Mouse (Mus musculus) midbrain, embryonic 12.5 days (tissue): Measurements from ENCODE around the gene Wdr62. TPM values are rescaled to one million over a fixed set of nuclear protein-coding genes. Genes with fewer than 3 reads are reported as not detected.

Experiments
- ATAC-seq: fragments of 200-750 bp; cut with Nextera tagmentation; 2 replicates; pipeline ENCODE4 v1.8.0; 2017; ENCODE audit warnings: low read depth, moderate TSS enrichment, moderate library complexity; ENCODE audit not compliant: low FRiP score
- H3K27ac ChIP-seq: fragments of 300-500 bp; sonication (generic); replicated peaks from 2 replicates; pipeline ENCODE4 v1.5.1; 2016; ENCODE audit warnings: mild to moderate bottlenecking
- H3K27me3 ChIP-seq: fragments of 300-500 bp; sonication (generic); 2 replicates; pipeline ENCODE4 v1.6.1; 2016; ENCODE audit warnings: mild to moderate bottlenecking
- H3K36me3 ChIP-seq: fragments of 300-500 bp; sonication (generic); 2 replicates; pipeline ENCODE4 v1.6.1; 2016
- H3K4me1 ChIP-seq: fragments of 300-500 bp; sonication (generic); 2 replicates; pipeline ENCODE4 v1.6.1; 2016
- H3K4me2 ChIP-seq: fragments of 300-500 bp; sonication (generic); replicated peaks from 2 replicates; pipeline ENCODE4 v1.6.1; 2016; ENCODE audit warnings: mild to moderate bottlenecking, moderate library complexity
- H3K4me3 ChIP-seq: fragments of 300-500 bp; sonication (generic); 2 replicates; pipeline ENCODE4 v1.5.1; 2016; ENCODE audit warnings: mild to moderate bottlenecking
- H3K9ac ChIP-seq: fragments of 300-500 bp; sonication (generic); replicated peaks from 2 replicates; pipeline ENCODE4 v1.6.1; 2016; ENCODE audit warnings: mild to moderate bottlenecking, moderate library complexity
- H3K9me3 ChIP-seq: fragments of 300-500 bp; sonication (generic); 2 replicates; pipeline ENCODE4 v1.6.1; 2016; ENCODE audit warnings: mild to moderate bottlenecking
- WGBS: fragments of 180-500 bp; shearing (Covaris S2); methylation state at CpG from one replicate; pipeline ENCODE4 v1.1.7; 2016; 5-methylcytosine and 5-hydroxymethylcytosine counted together
- polyA plus RNA-seq: library from polyadenylated mRNA; unstranded; fragments of >200 nt; fragmentation: Nextera tagmentation; extraction: Ambion mirVana; gene quantifications from 2 replicates; pipeline ENCODE4 v1.2.1, GENCODE M21; 2016

The Wdr62 gene
- 11.3 and 13.4 TPM in 2 replicates for polyA plus RNA-seq

DNA sequence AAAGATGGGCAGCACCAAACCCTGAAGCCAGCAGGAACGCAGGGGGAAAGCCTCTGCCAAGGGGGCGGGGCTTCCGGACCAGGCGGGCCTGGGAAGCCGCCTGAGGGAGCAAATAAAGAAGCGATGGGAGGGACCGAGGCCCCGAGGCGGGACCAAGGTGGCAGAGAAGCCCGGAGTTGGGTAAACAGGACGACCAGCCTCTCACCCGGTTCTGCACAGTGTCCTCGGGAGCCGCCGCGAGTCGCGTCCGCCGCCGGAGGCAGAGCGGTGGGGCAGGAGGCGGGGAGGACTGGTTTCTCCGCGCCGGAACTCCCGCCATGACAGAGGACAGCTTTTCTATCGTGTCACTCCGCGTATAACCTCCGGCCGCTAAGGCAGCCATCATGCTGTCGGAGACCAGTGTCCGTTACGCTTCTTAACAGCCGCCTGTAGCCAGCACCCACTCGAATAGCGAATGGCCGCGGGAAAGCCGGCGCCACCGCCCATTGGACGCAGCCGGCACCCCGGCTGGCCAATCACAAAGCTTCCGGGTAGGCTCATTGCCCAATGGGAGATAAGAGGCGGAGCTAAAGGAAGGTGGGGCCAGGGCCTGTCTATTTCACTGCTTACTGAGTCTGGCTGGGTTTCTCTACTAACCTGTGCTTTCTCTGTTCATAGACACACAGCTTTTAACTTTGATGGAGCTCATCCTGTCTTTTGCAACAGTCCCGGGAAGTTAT is at the start of gene Wdr62, which contains the start of gene Thap8:
Gene Wdr62, minus strand, starts transcription at position 469 of the 719 bp plus-strand sequence.
Gene Thap8, plus strand, starts transcription at position 144 of the 719 bp plus-strand sequence.
- H3K4me2 ChIP-seq, result peak within 1 kb of the TSS; percentile 84
- peak within 1 kb of the TSS; percentile 97 for H3K27ac ChIP-seq
- peaks cover 13% of the 10 kb centered on the region for H3K4me1 ChIP-seq
- 0% methylated on average over 49 of the region's 49 CpGs for WGBS
- no peaks in the 10 kb centered on the region for H3K27me3 ChIP-seq
- H3K4me3 ChIP-seq, result peak within 1 kb of the TSS; percentile 65
- peak; percentile 95 for ATAC-seq
- H3K36me3 ChIP-seq, result no peaks in the 10 kb centered on the region
- H3K9ac ChIP-seq, result peak within 1 kb of the TSS; percentile 58
- H3K9me3 ChIP-seq, result no peaks in the 10 kb centered on the region

DNA sequence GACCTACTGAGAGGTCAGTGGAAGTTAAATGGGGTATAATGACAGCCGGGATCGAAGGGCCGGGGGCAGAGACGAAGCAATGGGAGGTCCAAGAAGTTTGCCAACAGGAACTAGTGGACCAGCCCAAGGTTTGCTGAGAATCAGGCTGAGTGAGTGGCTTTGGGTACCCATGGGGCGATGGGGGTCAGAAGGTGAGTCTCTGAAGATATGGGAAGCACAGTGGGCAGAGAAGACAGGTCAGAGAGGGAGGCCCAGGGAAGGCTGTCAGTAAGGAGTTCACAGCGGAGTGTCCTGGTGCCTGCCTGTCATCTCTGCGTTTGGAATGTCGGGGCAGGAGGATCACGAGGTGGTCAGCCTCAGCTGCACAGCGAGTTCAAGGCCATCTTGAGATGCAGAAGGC is 48.2 kb upstream of the Wdr62 start:
- H3K4me1 ChIP-seq, result peaks cover 10% of the 10 kb centered on the region
- WGBS, result 57% methylated on average over 10 of the region's 10 CpGs
- H3K27me3 ChIP-seq, result peaks cover 27% of the 10 kb centered on the region
- no peak for ATAC-seq
- no peak overlapping the region for H3K9ac ChIP-seq
- no peak overlapping the region for H3K27ac ChIP-seq
- no peak overlapping the region for H3K4me2 ChIP-seq
- H3K9me3 ChIP-seq, result 0 out of 2 replicates have a peak, but pooled peaks cover 3% of the 10 kb centered on the region
- H3K36me3 ChIP-seq, result no peaks in the 10 kb centered on the region
- H3K4me3 ChIP-seq, result no peak overlapping the region

DNA sequence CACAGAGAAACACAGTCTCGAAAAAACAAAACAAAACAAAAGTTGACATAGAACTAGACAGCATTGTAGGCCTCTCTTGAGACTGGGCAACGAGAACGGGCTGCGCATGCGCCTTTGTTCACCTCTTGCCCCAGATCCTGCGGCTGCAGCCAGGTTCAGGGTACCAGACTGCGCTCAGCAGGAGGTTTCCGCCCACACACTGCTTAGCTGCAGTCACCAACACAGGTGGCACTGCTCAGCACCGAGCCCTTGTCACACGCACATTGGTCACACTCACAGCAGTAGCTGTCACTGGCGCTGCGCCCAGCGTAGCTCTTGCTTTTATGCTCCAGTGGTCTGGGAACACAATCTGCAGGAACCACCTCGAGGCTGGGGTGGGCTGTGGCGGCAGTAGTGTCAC is 46.9 kb upstream of the Wdr62 start:
- Histone ChIP-seq H3K4me2 (no peak overlapping the region), H3K9me3 (0 out of 2 replicates have a peak, but pooled peaks cover 3% of the 10 kb centered on the region), H3K27ac (no peak overlapping the region), H3K36me3 (no peaks in the 10 kb centered on the region), H3K27me3 (peaks cover 16% of the 10 kb centered on the region; the same call in 1 of the 2 replicates), H3K9ac (no peak overlapping the region), H3K4me1 (peaks cover 16% of the 10 kb centered on the region), H3K4me3 (no peak overlapping the region)
- no peak for ATAC-seq
- 63% methylated on average over 15 of the region's 15 CpGs for WGBS

DNA sequence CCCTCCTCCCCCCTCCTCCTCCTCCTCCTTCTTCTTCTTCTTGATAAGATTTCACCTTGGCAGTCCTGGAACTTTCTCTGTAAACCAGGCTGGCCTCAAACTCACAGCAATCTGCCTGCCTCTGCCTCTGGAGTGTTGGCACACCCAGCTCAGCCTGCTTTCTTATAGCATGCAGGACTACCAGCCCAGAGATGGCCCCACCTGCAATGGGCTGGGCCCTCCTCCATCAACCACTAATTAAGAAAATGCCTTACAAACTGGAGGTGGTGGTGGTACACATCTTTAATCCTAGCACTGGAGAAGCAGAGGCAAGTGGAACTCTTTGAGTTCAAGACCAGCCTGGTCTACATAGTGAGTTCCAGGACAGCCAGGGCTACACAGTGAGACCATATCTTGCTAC is 46.2 kb upstream of the Wdr62 start:
- Histone ChIP-seq H3K4me3 (no peak overlapping the region), H3K36me3 (no peaks in the 10 kb centered on the region), H3K4me1 (peaks cover 12% of the 10 kb centered on the region), H3K27me3 (peaks cover 16% of the 10 kb centered on the region; the same call in 1 of the 2 replicates), H3K9me3 (0 out of 2 replicates have a peak, but pooled peaks cover 3% of the 10 kb centered on the region), H3K9ac (no peak overlapping the region), H3K27ac (no peak overlapping the region), H3K4me2 (no peak overlapping the region)
- ATAC-seq, result no peak

DNA sequence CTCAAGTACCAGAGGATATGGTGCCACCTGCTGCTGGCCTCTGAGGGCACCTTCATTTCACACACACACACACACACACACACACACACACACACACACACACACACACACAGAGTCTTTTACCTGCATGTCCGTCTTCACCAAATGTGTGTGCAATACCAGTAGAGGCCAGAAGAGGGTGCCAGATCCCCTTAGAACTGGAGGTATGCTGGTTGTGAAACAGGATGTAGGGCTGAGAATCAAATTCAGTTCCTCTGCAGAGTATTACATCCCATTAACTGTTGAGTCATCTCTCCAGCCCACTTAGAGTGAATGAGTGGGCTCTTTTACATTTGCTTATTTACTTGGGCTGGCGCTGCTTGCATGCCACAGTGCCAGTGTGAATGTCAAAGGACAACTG is 45.1 kb upstream of the Wdr62 start:
- 59% methylated on average over 2 of the region's 2 CpGs for WGBS
- no peak for ATAC-seq

DNA sequence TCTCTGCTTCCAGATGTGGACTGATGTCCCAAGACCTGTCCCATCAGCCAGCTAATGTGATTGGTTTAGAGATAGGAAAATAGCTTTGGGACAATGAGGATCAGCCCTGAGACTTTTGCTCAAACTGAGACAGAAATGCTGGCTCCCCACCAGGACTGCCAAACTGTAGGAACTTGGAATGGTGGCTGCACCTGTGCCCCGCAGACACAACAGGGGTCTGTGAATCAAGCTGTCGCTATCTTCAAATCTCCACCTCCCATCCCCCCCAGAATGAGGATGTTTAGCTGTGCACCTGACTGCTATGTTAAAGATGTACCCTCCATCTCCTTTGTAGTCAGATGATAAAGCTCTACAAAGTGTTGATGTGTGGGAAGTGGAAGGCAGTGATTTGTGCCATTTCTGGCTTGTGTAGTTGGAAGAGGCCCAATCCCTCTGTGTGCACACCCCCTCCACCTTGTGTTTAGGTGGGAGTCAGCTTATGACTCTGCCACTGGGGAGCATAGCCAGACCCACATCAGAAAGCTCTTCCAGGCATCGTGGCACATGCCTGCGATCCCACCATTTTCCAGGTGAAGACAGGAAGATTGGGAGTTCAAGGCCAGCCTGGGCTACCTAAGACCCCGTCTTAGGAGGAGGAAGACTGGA is 44.2 kb upstream of the Wdr62 start:
- H3K27me3 ChIP-seq, result peaks cover 12% of the 10 kb centered on the region; the same call in 1 of the 2 replicates
- no peaks in the 10 kb centered on the region for H3K36me3 ChIP-seq
- H3K9ac ChIP-seq, result no peak overlapping the region
- no peak overlapping the region for H3K4me3 ChIP-seq
- no peak overlapping the region for H3K27ac ChIP-seq
- no peak for ATAC-seq
- H3K9me3 ChIP-seq, result 0 out of 2 replicates have a peak, but pooled peaks cover 3% of the 10 kb centered on the region
- H3K4me1 ChIP-seq, result peaks cover 19% of the 10 kb centered on the region
- H3K4me2 ChIP-seq, result no peak overlapping the region
- 86% methylated on average over 5 of the region's 5 CpGs for WGBS

More for the DNA sequence above, 45.1 kb upstream of the Wdr62 start:
- Histone ChIP-seq H3K9me3 (0 out of 2 replicates have a peak, but pooled peaks cover 3% of the 10 kb centered on the region), H3K27ac (no peak overlapping the region), H3K4me2 (no peak overlapping the region), H3K9ac (no peak overlapping the region), H3K27me3 (peaks cover 12% of the 10 kb centered on the region; the same call in 1 of the 2 replicates), H3K4me3 (no peak overlapping the region), H3K36me3 (no peaks in the 10 kb centered on the region), H3K4me1 (peaks cover 19% of the 10 kb centered on the region)

DNA sequence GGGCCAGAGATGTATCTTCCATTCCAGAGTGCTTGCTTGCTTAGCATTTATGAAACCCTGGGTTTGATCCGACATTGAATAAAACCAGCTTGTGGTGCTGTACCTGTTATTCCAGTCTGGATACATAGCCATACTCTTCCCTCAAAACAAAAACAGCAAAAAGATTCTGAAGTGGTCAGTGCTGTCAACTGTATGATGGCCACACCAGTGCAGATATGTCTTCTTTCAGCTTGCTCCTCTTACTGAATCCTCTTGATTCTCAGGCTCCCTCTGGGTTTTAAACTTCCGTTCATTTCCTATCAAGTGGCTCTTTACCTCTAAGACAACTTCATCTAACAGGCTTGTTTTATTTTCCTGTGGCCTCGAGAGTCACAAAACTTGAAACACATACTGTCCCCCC is 43.6 kb upstream of the Wdr62 start, which contains the start of gene Sdhaf1:
Gene Sdhaf1, minus strand, starts transcription at position 101 of the 400 bp plus-strand sequence.
- Histone ChIP-seq H3K9ac (peak within 1 kb of the TSS; percentile 92), H3K36me3 (no peaks in the 10 kb centered on the region), H3K4me3 (peak within 1 kb of the TSS; percentile 87), H3K27me3 (peaks cover 12% of the 10 kb centered on the region; the same call in 1 of the 2 replicates), H3K4me2 (peak within 1 kb of the TSS; percentile 73), H3K9me3 (0 out of 2 replicates have a peak, but pooled peaks cover 3% of the 10 kb centered on the region), H3K4me1 (peaks cover 19% of the 10 kb centered on the region), H3K27ac (peak within 1 kb of the TSS; percentile 84; the same call in 1 of the 2 replicates)
- ATAC-seq, result no peak
- WGBS, result 79% methylated on average over 3 of the region's 3 CpGs

DNA sequence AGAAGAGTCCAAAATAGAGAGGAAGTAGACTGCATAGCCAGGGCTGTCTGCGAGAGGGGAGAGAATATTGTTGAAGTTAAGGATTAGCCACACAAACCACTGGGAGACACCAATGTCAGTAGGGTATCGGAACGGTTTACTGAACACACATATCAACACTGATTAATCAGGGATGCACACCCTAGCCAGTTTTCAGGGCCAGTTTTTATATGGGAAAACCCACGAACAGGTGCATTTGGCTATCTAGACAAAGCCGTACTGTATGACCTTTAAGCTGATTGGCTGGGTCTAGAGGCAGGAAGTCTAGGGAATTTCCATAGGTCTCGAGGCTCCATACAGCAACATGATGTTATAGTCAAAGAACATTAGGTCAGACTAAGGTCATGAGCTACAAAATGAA is 42.6 kb upstream of the Wdr62 start:
- ATAC-seq, result peak; percentile 2; the same call in 1 of the 2 replicates
- H3K27ac ChIP-seq, result peak overlapping the region; percentile 84; the same call in 1 of the 2 replicates

DNA sequence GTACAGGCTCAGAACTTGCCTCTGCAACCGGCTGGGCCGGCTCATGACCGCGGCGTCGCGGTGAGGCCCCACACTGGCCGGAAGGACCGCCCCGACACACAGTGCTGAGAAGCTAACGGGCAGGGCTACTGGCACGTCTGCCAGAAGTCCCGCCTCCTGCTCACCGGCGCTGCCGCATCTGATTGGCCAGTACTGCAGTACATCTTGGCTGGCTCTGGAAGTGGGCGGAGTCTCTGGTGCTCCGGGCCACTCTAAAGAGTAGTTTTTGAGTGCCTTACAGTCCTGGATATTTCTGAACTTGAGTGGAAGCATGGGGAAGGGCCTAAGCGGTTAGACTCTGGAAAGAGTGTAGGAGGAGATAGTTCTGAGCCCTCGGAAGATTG is 42.1 kb upstream of the Wdr62 start:
- under 1% methylated on average over 20 of the region's 20 CpGs for WGBS
- H3K9ac ChIP-seq, result peak overlapping the region; percentile 92
- H3K9me3 ChIP-seq, result 0 out of 2 replicates have a peak, but pooled peaks cover 3% of the 10 kb centered on the region
- H3K4me2 ChIP-seq, result peak overlapping the region; percentile 73
- peak; percentile 99 for ATAC-seq
- H3K4me1 ChIP-seq, result peaks cover 19% of the 10 kb centered on the region
- peak overlapping the region; percentile 84 for H3K27ac ChIP-seq
- no peaks in the 10 kb centered on the region for H3K36me3 ChIP-seq
- H3K4me3 ChIP-seq, result peak overlapping the region; percentile 87
- peaks cover 8% of the 10 kb centered on the region; the same call in 1 of the 2 replicates for H3K27me3 ChIP-seq

More for the DNA sequence above, 42.6 kb upstream of the Wdr62 start:
- WGBS, result 33% methylated on average over 6 of the region's 6 CpGs
- H3K4me1 ChIP-seq, result peaks cover 19% of the 10 kb centered on the region
- peak overlapping the region; percentile 92 for H3K9ac ChIP-seq
- 0 out of 2 replicates have a peak, but pooled peaks cover 3% of the 10 kb centered on the region for H3K9me3 ChIP-seq
- H3K4me2 ChIP-seq, result peak overlapping the region; percentile 73
- H3K36me3 ChIP-seq, result no peaks in the 10 kb centered on the region
- H3K4me3 ChIP-seq, result peak overlapping the region; percentile 87
- H3K27me3 ChIP-seq, result peaks cover 12% of the 10 kb centered on the region; the same call in 1 of the 2 replicates

DNA sequence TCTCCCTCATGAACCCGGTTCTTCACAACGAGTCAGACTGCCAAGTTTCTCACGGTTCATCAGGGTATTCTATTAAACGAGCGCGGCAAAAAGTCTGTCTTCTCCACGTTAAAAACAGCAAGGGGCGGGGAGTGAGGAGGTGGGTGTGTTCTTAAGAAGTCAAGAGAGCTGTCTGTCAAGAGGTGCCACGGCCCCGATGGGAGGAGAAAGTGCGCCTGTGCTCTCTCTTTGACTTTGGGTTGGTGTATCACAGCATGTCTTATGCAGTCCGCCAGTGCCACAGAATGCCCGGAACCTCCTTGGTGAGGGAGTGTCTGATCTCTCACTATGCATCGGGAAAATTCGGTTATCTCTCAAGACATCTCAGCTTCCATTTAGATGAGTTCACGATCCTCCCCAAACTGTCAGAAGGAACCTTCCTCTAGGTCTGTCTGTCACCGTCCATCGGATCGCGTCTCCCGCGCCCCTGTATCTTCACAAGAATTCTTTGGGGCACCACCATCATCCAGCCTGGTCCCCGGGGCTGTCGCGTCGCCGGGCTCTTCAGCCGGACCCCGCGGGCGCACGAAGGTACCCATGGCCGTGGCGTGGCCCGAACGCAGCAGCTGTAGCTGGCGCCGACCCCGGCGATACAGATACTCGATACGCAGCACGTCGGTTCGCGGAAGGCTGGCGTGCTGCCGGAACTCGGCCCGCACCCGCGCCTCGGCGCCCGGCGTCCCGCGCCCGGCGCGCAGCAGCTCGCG is 41.5 kb upstream of the Wdr62 start, which contains the start of gene E130208F15Rik:
Gene E130208F15Rik, plus strand, starts transcription at position 202 of the 746 bp plus-strand sequence.
- WGBS, result under 1% methylated on average over 63 of the region's 63 CpGs
- Histone ChIP-seq H3K9ac (peak within 1 kb of the TSS; percentile 92), H3K9me3 (0 out of 2 replicates have a peak, but pooled peaks cover 3% of the 10 kb centered on the region), H3K27ac (peak within 1 kb of the TSS; percentile 84), H3K4me1 (peaks cover 17% of the 10 kb centered on the region), H3K4me3 (peak within 1 kb of the TSS; percentile 87), H3K36me3 (no peaks in the 10 kb centered on the region), H3K4me2 (peak within 1 kb of the TSS; percentile 73), H3K27me3 (peaks cover 4% of the 10 kb centered on the region; the same call in 1 of the 2 replicates)
- ATAC-seq, result peak; percentile 34

DNA sequence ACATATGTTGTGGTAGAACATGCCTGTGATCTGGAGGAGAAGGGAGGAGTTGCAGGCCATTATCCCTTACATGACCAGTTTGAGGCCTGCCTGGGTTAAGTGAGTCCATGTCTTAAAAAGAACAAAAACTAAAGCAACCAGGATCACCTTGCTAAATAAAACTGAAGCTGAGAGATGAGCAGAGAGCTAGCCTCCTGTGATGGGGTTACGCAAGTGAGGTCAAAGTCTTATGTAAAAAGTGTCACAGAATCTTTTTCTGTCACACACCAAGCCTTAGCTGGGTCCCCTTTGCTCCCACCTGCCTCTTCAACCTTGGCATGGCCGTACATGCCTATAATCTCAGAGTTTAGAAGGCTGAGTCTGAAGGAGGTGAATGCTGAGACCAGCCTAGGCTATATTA is 40.7 kb upstream of the Wdr62 start:
- H3K9me3 ChIP-seq, result 0 out of 2 replicates have a peak, but pooled peaks cover 3% of the 10 kb centered on the region
- peak overlapping the region; percentile 92; the same call in 1 of the 2 replicates for H3K9ac ChIP-seq
- no peak overlapping the region for H3K27ac ChIP-seq
- 79% methylated on average over 2 of the region's 2 CpGs for WGBS
- H3K4me1 ChIP-seq, result peaks cover 17% of the 10 kb centered on the region
- H3K4me3 ChIP-seq, result peak overlapping the region; percentile 87
- H3K4me2 ChIP-seq, result peak overlapping the region; percentile 73
- H3K36me3 ChIP-seq, result no peaks in the 10 kb centered on the region
- peaks cover 4% of the 10 kb centered on the region; the same call in 1 of the 2 replicates for H3K27me3 ChIP-seq
- ATAC-seq, result no peak
